ENCODE assay signal across 8 mouse cellular contexts in genomic region chr1:43098031-43098984, GRCm38 (mm10). TPM values are rescaled to one million over a fixed set of nuclear protein-coding genes. Genes with fewer than 3 reads are reported as not detected.
DNase-seq lines count a peak whose midpoint lies in the region; ATAC-seq lines count a peak whose summit lies in the region.

Tgfbrap1 (minus strand) TSS chr1:43098637.
AI597479 (plus strand) TSS chr1:43098710.

- H3K36me3 ChIP-seq in hindbrain, embryonic 10.5 days: peaks cover 31% of the 10 kb centered on the region

- no peaks in the 10 kb centered on the region for H3K9me3 ChIP-seq in hindbrain, embryonic 10.5 days

- under 1% methylated on average over 57 of the region's 57 CpGs for WGBS in hindbrain, embryonic 10.5 days

- H3K27ac ChIP-seq in hindbrain, embryonic 10.5 days: peak within 1 kb of the TSS; percentile 98

- H3K4me3 ChIP-seq in hindbrain, embryonic 10.5 days: peak within 1 kb of the TSS; percentile 72

- H3K4me1 ChIP-seq in hindbrain, embryonic 10.5 days (replicated peaks): peaks cover 26% of the 10 kb centered on the region

- peak; percentile 96 for ATAC-seq in frontal cortex, adult (ENCODE audit: low TSS enrichment)

- H3K27me3 ChIP-seq in hindbrain, embryonic 10.5 days (ENCODE audit: insufficient read depth, poor library complexity, severe bottlenecking): no peaks in the 10 kb centered on the region

- peak; percentile 97 for DNase-seq in MN1 (ENCODE audit: low spot score)
- peak; percentile 91 for DNase-seq in cerebellum, adult 9-10 months
- peak; percentile 95 for DNase-seq in hindbrain, embryonic 10.5 days (ENCODE audit: low spot score)
- peak; percentile 95 to 96 for DNase-seq in layer of hippocampus, postnatal 10 days (ENCODE audit: low spot score in 2 of 2)
- DNase-seq in lung, postnatal 10 days: peak; percentile 95
- DNase-seq in ovary, postnatal 36 days (ENCODE audit: low spot score): peak; percentile 91
- DNase-seq in thymus, postnatal 25 days: peak; percentile 92

RNA-seq across cellular contexts. Expression of gene Tgfbrap1, which starts in this region (rescaled TPM):
- 14.4 and 16.3 TPM in 2 replicates for polyA plus RNA-seq in hindbrain, embryonic 10.5 days (2016; fragmentation: Nextera tagmentation; extraction: Ambion mirVana)
- total RNA-seq in layer of hippocampus, postnatal 10 days (2021): 10 to 100 TPM; 29.4 to 41.7 TPM

RNA-seq across cellular contexts. Expression of gene AI597479, which starts in this region (rescaled TPM):
- 34.9 and 42.1 TPM in 2 replicates for polyA plus RNA-seq in hindbrain, embryonic 10.5 days (2016; fragmentation: Nextera tagmentation; extraction: Ambion mirVana)
- 10 to 100 TPM; 22.2 to 23.0 TPM for total RNA-seq in layer of hippocampus, postnatal 10 days (2021)

Comparison
In these comparisons a context has a peak if more than half of its experiments do, and no peak if none do; other contexts are left out.
1. Peak in every context shown above with its lines: DNase-seq, ATAC-seq, H3K4me3 ChIP-seq and H3K27ac ChIP-seq.